Mouse (Mus musculus) ovary, postnatal 36 days (tissue): ENCODE measurements around the gene Vmn1r15.

Experiments used
- DNase-seq: peaks from one replicate; pipeline ENCODE4 v3.0.0; 2022; ENCODE audit warnings: low spot score, mixed read lengths

Vmn1r15 gene

GRCm38 (mm10) chr6:57257652-57258051, at the start of gene Vmn1r15:
Gene Vmn1r15, plus strand, starts transcription at chr6:57257952.
- no peak for DNase-seq

GRCm38 (mm10) chr6:57231386-57231785, 26.4 kb upstream of the Vmn1r15 start, which contains the start of gene Vmn1r14:
Gene Vmn1r14, plus strand, starts transcription at chr6:57231686.
- DNase-seq, result no peak

- DNase-seq, result no peak
Observed at GRCm38 (mm10) chr6:57260990-57261389, 3.2 kb downstream of the Vmn1r15 start.

GRCm38 (mm10) chr6:57271881-57272280, 14.1 kb downstream of the Vmn1r15 start:
- no peak for DNase-seq

GRCm38 (mm10) chr6:57272517-57272916, 14.8 kb downstream of the Vmn1r15 start:
- no peak for DNase-seq

GRCm38 (mm10) chr6:57278952-57279351, 21.2 kb downstream of the Vmn1r15 start:
- no peak for DNase-seq
